Mouse (Mus musculus) liver, postnatal 0 days (tissue): ENCODE data around the gene Mc3r.
A peak's percentile ranks its signal among the peaks of the same experiment; 100 is the strongest.

ENCODE experiments used
- CTCF ChIP-seq: sonication (generic); IDR thresholded peaks from 2 replicates; pipeline ENCODE4 v1.5.1; 2016; ENCODE audit warnings: antibody characterized with exemption, low read depth
- EP300 ChIP-seq: IDR thresholded peaks from 2 replicates; pipeline ENCODE4 v1.6.1; 2016; ENCODE audit warnings: antibody characterized with exemption, low read depth, mild to moderate bottlenecking

- no peak for TF ChIP-seq CTCF
- TF ChIP-seq EP300: peak; percentile 91
These were observed 49.8 kb downstream of the Mc3r start for GRCm38 (mm10) chr2:172298083-172298482.
